Mouse (Mus musculus): Measurements from ENCODE around the gene Fam78a.

The Fam78a gene

GRCm38 (mm10) chr2:32102944-32103343 is 18.3 kb upstream of the Fam78a start:
- no peak for DNase-seq (ENCODE audit: low read depth, low spot score)

GRCm38 (mm10) chr2:32096122-32096420 is 11.4 kb upstream of the Fam78a start:
- no peak for DNase-seq (ENCODE audit: low read depth, low spot score)

GRCm38 (mm10) chr2:32095351-32096121 is 10.9 kb upstream of the Fam78a start, which contains the start of gene Plpp7:
Gene Plpp7, plus strand, starts transcription at chr2:32095528.
- no peak for DNase-seq (ENCODE audit: low read depth, low spot score)

GRCm38 (mm10) chr2:32094001-32094707 is 9.5 kb upstream of the Fam78a start:
- DNase-seq (ENCODE audit: low read depth, low spot score), result no peak

- DNase-seq (ENCODE audit: low read depth, low spot score), result no peak
Observed at GRCm38 (mm10) chr2:32091956-32092355, 7.3 kb upstream of the Fam78a start.

GRCm38 (mm10) chr2:32090145-32090544 is 5.5 kb upstream of the Fam78a start:
- no peak for DNase-seq (ENCODE audit: low read depth, low spot score)

- no peak for DNase-seq (ENCODE audit: low read depth, low spot score)
Observed at GRCm38 (mm10) chr2:32089606-32090005, 4.9 kb upstream of the Fam78a start.

GRCm38 (mm10) chr2:32088372-32088981 is 3.8 kb upstream of the Fam78a start:
- peak; percentile 28 for DNase-seq (ENCODE audit: low read depth, low spot score)

GRCm38 (mm10) chr2:32087606-32088005 is 2.9 kb upstream of the Fam78a start:
- no peak for DNase-seq (ENCODE audit: low read depth, low spot score)

GRCm38 (mm10) chr2:32085231-32085630 is 574 bp upstream of the Fam78a start:
- DNase-seq (ENCODE audit: low read depth, low spot score), result no peak

- DNase-seq (ENCODE audit: low read depth, low spot score), result no peak
Observed at GRCm38 (mm10) chr2:32084872-32085199, 179 bp upstream of the Fam78a start.

GRCm38 (mm10) chr2:32083159-32084011 is 1.3 kb downstream of the Fam78a start:
- peak; percentile 82 for DNase-seq (ENCODE audit: low read depth, low spot score)

GRCm38 (mm10) chr2:32082229-32082628 is 2.4 kb downstream of the Fam78a start:
- DNase-seq (ENCODE audit: low read depth, low spot score), result no peak

- DNase-seq (ENCODE audit: low read depth, low spot score), result peak; percentile 68
Observed at GRCm38 (mm10) chr2:32081296-32081929, 3.2 kb downstream of the Fam78a start.

GRCm38 (mm10) chr2:32080681-32081080 is 4.0 kb downstream of the Fam78a start:
- peak; percentile 67 for DNase-seq (ENCODE audit: low read depth, low spot score)

- peak; percentile 21 for DNase-seq (ENCODE audit: low read depth, low spot score)
Observed at GRCm38 (mm10) chr2:32079191-32079725, 5.4 kb downstream of the Fam78a start.

- DNase-seq (ENCODE audit: low read depth, low spot score), result peak; percentile 77
Observed at GRCm38 (mm10) chr2:32078522-32078921, 6.1 kb downstream of the Fam78a start.

GRCm38 (mm10) chr2:32077744-32078143 is 6.9 kb downstream of the Fam78a start:
- peak; percentile 67 for DNase-seq (ENCODE audit: low read depth, low spot score)

- DNase-seq (ENCODE audit: low read depth, low spot score), result no peak
Observed at GRCm38 (mm10) chr2:32075368-32075767, 9.3 kb downstream of the Fam78a start.

GRCm38 (mm10) chr2:32074404-32074803 is 10.3 kb downstream of the Fam78a start:
- no peak for DNase-seq (ENCODE audit: low read depth, low spot score)

GRCm38 (mm10) chr2:32070747-32071146 is 13.9 kb downstream of the Fam78a start:
- DNase-seq (ENCODE audit: low read depth, low spot score), result peak; percentile 50

Measured in CD4-positive helper T cell, adult 2 months (primary cell).